In the genomic region with DNA sequence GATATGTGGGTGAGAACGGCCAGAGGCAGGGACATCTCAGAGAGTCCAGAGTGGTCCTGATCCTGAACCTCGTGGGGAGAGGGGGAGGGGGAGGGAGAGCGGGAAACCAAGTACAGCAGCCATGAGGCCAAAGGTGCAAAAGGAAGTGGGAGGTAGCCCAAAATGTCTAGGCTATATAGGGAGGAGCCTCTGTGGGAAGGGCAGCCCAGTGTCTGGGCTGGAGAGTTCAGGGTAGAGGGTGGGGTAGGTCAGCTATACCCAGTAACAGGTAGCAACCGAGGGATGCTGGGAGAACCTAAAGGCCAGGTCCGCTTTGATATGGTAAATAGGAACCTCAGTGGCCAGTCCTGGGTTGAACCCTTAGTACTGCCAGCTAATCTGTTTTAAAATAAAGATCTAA, we compare ENCODE assay signal across 11 mouse cellular contexts. TPM values are rescaled to one million over a fixed set of nuclear protein-coding genes. Genes with fewer than 3 reads are reported as not detected.
A peak's percentile ranks its signal among the peaks of the same experiment; 100 is the strongest.
DNase-seq lines count a peak whose midpoint lies in the region; ATAC-seq lines count a peak whose summit lies in the region.
"Had no signal": no experiment of that assay in that cellular context is flagged by ENCODE, and none has a peak within 500 bp of the region (broad histone marks: within the 10 kb centered on the region; RNA-seq: fewer than 3 reads in every experiment).

No protein-coding gene starts in this region.

- H3K9ac ChIP-seq in hindbrain, embryonic 12.5 days, result no peak overlapping the region
- no peak overlapping the region for H3K9ac ChIP-seq in embryonic facial prominence, embryonic 15.5 days
- H3K9ac ChIP-seq in limb, embryonic 12.5 days (replicated peaks), result no peak overlapping the region

- H3K36me3 ChIP-seq in hindbrain, embryonic 12.5 days, result no peaks in the 10 kb centered on the region
- no peaks in the 10 kb centered on the region for H3K36me3 ChIP-seq in hindbrain, embryonic 10.5 days
- H3K36me3 ChIP-seq in embryonic facial prominence, embryonic 15.5 days, result no peaks in the 10 kb centered on the region
- no peaks in the 10 kb centered on the region for H3K36me3 ChIP-seq in limb, embryonic 12.5 days

- ATAC-seq in hindbrain, embryonic 12.5 days (ENCODE audit: low FRiP score), result no peak
- ATAC-seq in embryonic facial prominence, embryonic 15.5 days (ENCODE audit: insufficient number of reproducible peaks, low FRiP score, low TSS enrichment, low read depth), result no peak
- ATAC-seq in limb, embryonic 12.5 days (ENCODE audit: insufficient number of reproducible peaks, insufficient read depth, low FRiP score, low TSS enrichment, low read depth), result no peak

- peaks cover 18% of the 10 kb centered on the region for H3K4me1 ChIP-seq in hindbrain, embryonic 12.5 days
- H3K4me1 ChIP-seq in hindbrain, embryonic 10.5 days (replicated peaks), result peaks cover 26% of the 10 kb centered on the region
- peaks cover 14% of the 10 kb centered on the region for H3K4me1 ChIP-seq in embryonic facial prominence, embryonic 15.5 days
- H3K4me1 ChIP-seq in limb, embryonic 12.5 days (replicated peaks), result peaks cover 24% of the 10 kb centered on the region

- peak overlapping the region; percentile 68 for H3K4me2 ChIP-seq in hindbrain, embryonic 12.5 days (replicated peaks)
- H3K4me2 ChIP-seq in embryonic facial prominence, embryonic 15.5 days (replicated peaks), result no peak overlapping the region
- H3K4me2 ChIP-seq in limb, embryonic 12.5 days, result peak overlapping the region; percentile 96

- H3K4me3 ChIP-seq in hindbrain, embryonic 12.5 days, result peak overlapping the region; percentile 41; the same call in 1 of the 2 replicates
- H3K4me3 ChIP-seq in hindbrain, embryonic 10.5 days, result no peak overlapping the region
- H3K4me3 ChIP-seq in embryonic facial prominence, embryonic 15.5 days (replicated peaks), result peak overlapping the region; percentile 46; the same call in 1 of the 2 replicates
- H3K4me3 ChIP-seq in limb, embryonic 12.5 days (replicated peaks), result no peak overlapping the region

- H3K27ac ChIP-seq in hindbrain, embryonic 12.5 days, result no peak overlapping the region
- H3K27ac ChIP-seq in hindbrain, embryonic 10.5 days, result no peak overlapping the region
- H3K27ac ChIP-seq in embryonic facial prominence, embryonic 15.5 days (replicated peaks), result no peak overlapping the region
- no peak overlapping the region for H3K27ac ChIP-seq in limb, embryonic 12.5 days

- H3K9me3 ChIP-seq in hindbrain, embryonic 12.5 days (replicated peaks), result no peaks in the 10 kb centered on the region
- no peaks in the 10 kb centered on the region for H3K9me3 ChIP-seq in hindbrain, embryonic 10.5 days
- H3K9me3 ChIP-seq in embryonic facial prominence, embryonic 15.5 days (replicated peaks), result no peaks in the 10 kb centered on the region
- peaks cover 6% of the 10 kb centered on the region; the same call in 1 of the 2 replicates for H3K9me3 ChIP-seq in limb, embryonic 12.5 days

- 34% methylated on average over 5 of the region's 5 CpGs for WGBS in hindbrain, embryonic 12.5 days
- WGBS in hindbrain, embryonic 10.5 days, result 28% methylated on average over 5 of the region's 5 CpGs
- 24% methylated on average over 5 of the region's 5 CpGs for WGBS in embryonic facial prominence, embryonic 15.5 days
- 22% methylated on average over 5 of the region's 5 CpGs for WGBS in limb, embryonic 12.5 days

- H3K27me3 ChIP-seq in hindbrain, embryonic 12.5 days, result peaks cover 45% of the 10 kb centered on the region
- H3K27me3 ChIP-seq in hindbrain, embryonic 10.5 days (ENCODE audit: insufficient read depth, poor library complexity, severe bottlenecking), result peaks cover 45% of the 10 kb centered on the region
- H3K27me3 ChIP-seq in embryonic facial prominence, embryonic 15.5 days, result peaks cover 35% of the 10 kb centered on the region
- H3K27me3 ChIP-seq in limb, embryonic 12.5 days, result peaks cover 41% of the 10 kb centered on the region

- DNase-seq in hindbrain, embryonic 10.5 days (ENCODE audit: low spot score), result no peak
- DNase-seq in ES-CJ7 (ENCODE audit: low read depth, low spot score), result peak; percentile 75
- no peak for DNase-seq in right cerebral cortex, postnatal 10 days (ENCODE audit: low spot score in 2 of 2)
- DNase-seq in cerebellum, adult 11-12 months, result no peak
- DNase-seq in embryo, embryonic 9.5 days (ENCODE audit: extremely low spot score), result no peak
- DNase-seq: kidney, postnatal 25 days; right cerebral cortex, postnatal 25 days had no signal

RNA-seq across cellular contexts. Expression of gene Ppa1, which starts 23.6 kb away (rescaled TPM):
- 193 and 196 TPM in 2 replicates for polyA plus RNA-seq in hindbrain, embryonic 12.5 days (2016; fragmentation: Nextera tagmentation; extraction: Ambion mirVana)
- 293 and 337 TPM in 2 replicates for polyA plus RNA-seq in hindbrain, embryonic 10.5 days (2016; fragmentation: Nextera tagmentation; extraction: Ambion mirVana)
- polyA plus RNA-seq in embryonic facial prominence, embryonic 15.5 days (2015; fragmentation: Nextera tagmentation; extraction: Ambion mirVana), result 155 and 167 TPM in 2 replicates
- polyA plus RNA-seq in limb, embryonic 12.5 days (2016; fragmentation: Nextera tagmentation; extraction: Ambion mirVana), result 234 and 242 TPM in 2 replicates

RNA-seq across cellular contexts. Expression of gene Npffr1, which starts 29.5 kb away (rescaled TPM):
- 0.25 TPM in 2 replicates for polyA plus RNA-seq in hindbrain, embryonic 12.5 days (2016; fragmentation: Nextera tagmentation; extraction: Ambion mirVana)
- 0.09 and 0.19 TPM in 2 replicates for polyA plus RNA-seq in hindbrain, embryonic 10.5 days (2016; fragmentation: Nextera tagmentation; extraction: Ambion mirVana)
- polyA plus RNA-seq in embryonic facial prominence, embryonic 15.5 days (2015; fragmentation: Nextera tagmentation; extraction: Ambion mirVana), result 0.12 TPM in 1 of 2 replicates, not detected in the other
- 0.09 and 0.12 TPM in 2 replicates for polyA plus RNA-seq in limb, embryonic 12.5 days (2016; fragmentation: Nextera tagmentation; extraction: Ambion mirVana)
- polyA plus RNA-seq: lung, embryonic 16.5 days had no signal

RNA-seq across cellular contexts. Expression of gene Sar1a, which starts 55.3 kb away (rescaled TPM):
- polyA plus RNA-seq in hindbrain, embryonic 12.5 days (2016; fragmentation: Nextera tagmentation; extraction: Ambion mirVana), result 234 and 235 TPM in 2 replicates
- polyA plus RNA-seq in hindbrain, embryonic 10.5 days (2016; fragmentation: Nextera tagmentation; extraction: Ambion mirVana), result 217 and 229 TPM in 2 replicates
- 284 and 297 TPM in 2 replicates for polyA plus RNA-seq in embryonic facial prominence, embryonic 15.5 days (2015; fragmentation: Nextera tagmentation; extraction: Ambion mirVana)
- 239 TPM in 2 replicates for polyA plus RNA-seq in limb, embryonic 12.5 days (2016; fragmentation: Nextera tagmentation; extraction: Ambion mirVana)

Comparison
In these comparisons a context has a peak if more than half of its experiments do, and no peak if none do; other contexts are left out.
1. H3K4me3 ChIP-seq: peak in hindbrain, embryonic 12.5 days (single experiment) and embryonic facial prominence, embryonic 15.5 days (single experiment); none in hindbrain, embryonic 10.5 days (single experiment) and limb, embryonic 12.5 days (single experiment).